Mouse (Mus musculus) G1E (cell line): ENCODE measurements around the gene Zfand6.

ENCODE experiments used
- CTCF ChIP-seq: IDR thresholded peaks from 2 replicates; pipeline ENCODE4 v1.5.1; 2012; ENCODE audit warnings: low read depth, low read length, inconsistent platforms, mixed read lengths
- POLR2AphosphoS5 ChIP-seq: IDR thresholded peaks from 2 replicates; pipeline ENCODE4 v1.6.1; 2012; ENCODE audit warnings: low read depth, low read length, inconsistent platforms; ENCODE audit not compliant: insufficient replicate concordance

DNA sequence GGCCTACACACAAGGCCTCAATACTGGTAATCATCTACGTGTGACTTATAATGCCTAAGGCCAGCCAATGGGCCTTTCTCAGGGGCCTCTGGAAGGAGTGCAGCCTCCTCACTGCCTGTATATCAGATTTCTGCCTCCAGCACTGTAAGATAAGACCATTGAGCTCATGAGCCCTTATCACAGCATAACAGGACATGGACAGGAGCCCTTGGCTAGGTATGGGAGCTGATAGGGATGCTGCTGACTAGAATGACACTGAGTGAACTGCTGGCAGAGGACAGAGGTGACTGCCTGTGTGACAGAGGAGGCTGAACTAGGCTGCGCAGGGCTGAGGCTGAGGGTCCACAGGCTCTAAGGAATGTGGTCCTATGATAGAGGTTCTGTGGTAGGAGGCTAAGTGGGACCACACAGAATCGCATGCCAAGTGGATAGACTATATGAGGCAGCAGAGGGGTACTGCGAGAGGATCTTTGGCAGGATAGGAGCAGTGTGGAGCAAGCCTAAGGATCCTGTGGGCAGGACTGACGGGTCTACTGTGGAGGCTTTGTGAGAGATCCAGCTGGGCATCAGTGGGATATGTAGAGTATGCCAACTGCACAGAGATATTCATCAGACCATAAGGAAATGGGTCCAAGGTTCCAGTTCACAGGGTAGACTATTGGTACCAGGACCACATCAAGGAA lies 102.5 kb downstream of the Zfand6 start:
- TF ChIP-seq CTCF (no peak), POLR2AphosphoS5 (no peak)
